Comparison of ENCODE assay signal across 13 mouse cellular contexts in genomic region chr1:131284167-131284566, GRCm38 (mm10). TPM values are rescaled to one million over a fixed set of nuclear protein-coding genes. Genes with fewer than 3 reads are reported as not detected.
DNase-seq lines count a peak whose midpoint lies in the region; ATAC-seq and TF ChIP-seq lines count a peak whose summit lies in the region.
"Had no signal": no experiment of that assay in that cellular context is flagged by ENCODE, and none has a peak within 500 bp of the region (broad histone marks: within the 10 kb centered on the region; RNA-seq: fewer than 3 reads in every experiment).

No protein-coding gene starts in this region.

- no peak for DNase-seq in forebrain, embryonic 11.5 days (ENCODE audit: low spot score)
- no peak for DNase-seq in neural tube, embryonic 10.5 days (ENCODE audit: extremely low spot score, low spot score)
- DNase-seq in hindbrain, postnatal 0 days (ENCODE audit: low spot score), result peak; percentile 41
- DNase-seq in urinary bladder, postnatal 4 days (ENCODE audit: low spot score in 2 of 2), result no peak
- DNase-seq in frontal cortex, adult 2 months (ENCODE audit: extremely low spot score in 1 of 2, low spot score in 1 of 2), result no peak
- DNase-seq: adrenal gland, postnatal 36 days; B cell, adult 2 months; gastrocnemius, postnatal 25 days; kidney, adult 2 months; kidney, postnatal 36 days; lung, adult 18-20 months had no signal

- peak; percentile 43 for TF ChIP-seq CTCF in hindbrain, postnatal 0 days (IDR thresholded peaks at IDR 0.05; ENCODE audit: low read depth)

- no peaks in the 10 kb centered on the region for H3K27me3 ChIP-seq in forebrain, embryonic 15.5 days
- no peaks in the 10 kb centered on the region for H3K27me3 ChIP-seq in forebrain, embryonic 11.5 days (ENCODE audit: control insufficient read depth, insufficient read depth, low read length)
- no peaks in the 10 kb centered on the region for H3K27me3 ChIP-seq in neural tube, embryonic 13.5 days
- no peaks in the 10 kb centered on the region for H3K27me3 ChIP-seq in hindbrain, postnatal 0 days (ENCODE audit: insufficient read depth, low read length)

- H3K9me3 ChIP-seq in forebrain, embryonic 15.5 days, result no peaks in the 10 kb centered on the region
- no peaks in the 10 kb centered on the region for H3K9me3 ChIP-seq in forebrain, embryonic 11.5 days (ENCODE audit: control insufficient read depth, low read length)
- no peaks in the 10 kb centered on the region for H3K9me3 ChIP-seq in neural tube, embryonic 13.5 days
- no peaks in the 10 kb centered on the region for H3K9me3 ChIP-seq in hindbrain, postnatal 0 days (ENCODE audit: low read length)

- peaks cover 14% of the 10 kb centered on the region for H3K36me3 ChIP-seq in forebrain, embryonic 15.5 days
- no peaks in the 10 kb centered on the region; the same call in 1 of the 2 replicates for H3K36me3 ChIP-seq in forebrain, embryonic 11.5 days (ENCODE audit: control insufficient read depth, insufficient read depth, low read length)
- H3K36me3 ChIP-seq in neural tube, embryonic 13.5 days, result peaks cover 23% of the 10 kb centered on the region
- H3K36me3 ChIP-seq in hindbrain, postnatal 0 days (ENCODE audit: insufficient read depth, low read length), result peaks cover under 1% of the 10 kb centered on the region

- H3K4me3 ChIP-seq in forebrain, embryonic 15.5 days, result no peak overlapping the region
- no peak overlapping the region for H3K4me3 ChIP-seq in forebrain, embryonic 11.5 days (ENCODE audit: low read depth, low read length)
- H3K4me3 ChIP-seq in neural tube, embryonic 13.5 days, result no peak overlapping the region
- H3K4me3 ChIP-seq in hindbrain, postnatal 0 days (ENCODE audit: low read length), result no peak overlapping the region

- H3K27ac ChIP-seq in forebrain, embryonic 15.5 days (replicated peaks), result no peak overlapping the region
- H3K27ac ChIP-seq in forebrain, embryonic 11.5 days (ENCODE audit: low read depth, low read length), result no peak overlapping the region
- 0 out of 2 replicates have a peak overlapping the region, but pooled peaks have one; percentile 14 for H3K27ac ChIP-seq in neural tube, embryonic 13.5 days (replicated peaks)
- H3K27ac ChIP-seq in hindbrain, postnatal 0 days, result no peak overlapping the region

- 0 out of 2 replicates have a peak, but pooled peaks have one; percentile 36 for ATAC-seq in forebrain, embryonic 15.5 days (replicated peaks)
- no peak for ATAC-seq in forebrain, embryonic 11.5 days (replicated peaks; ENCODE audit: low FRiP score)
- peak; percentile 66; the same call in 1 of the 2 replicates for ATAC-seq in neural tube, embryonic 13.5 days (ENCODE audit: low read depth)
- ATAC-seq in hindbrain, postnatal 0 days, result peak; percentile 50

- H3K9ac ChIP-seq in forebrain, embryonic 15.5 days (replicated peaks), result no peak overlapping the region
- no peak overlapping the region for H3K9ac ChIP-seq in forebrain, embryonic 11.5 days (ENCODE audit: low read length)
- H3K9ac ChIP-seq in neural tube, embryonic 13.5 days, result no peak overlapping the region
- no peak overlapping the region for H3K9ac ChIP-seq in hindbrain, postnatal 0 days (replicated peaks; ENCODE audit: low read length)

- H3K4me1 ChIP-seq in forebrain, embryonic 15.5 days, result 0 out of 2 replicates have a peak, but pooled peaks cover 4% of the 10 kb centered on the region
- no peaks in the 10 kb centered on the region for H3K4me1 ChIP-seq in forebrain, embryonic 11.5 days (replicated peaks; ENCODE audit: control insufficient read depth, insufficient read depth, low read length)
- H3K4me1 ChIP-seq in neural tube, embryonic 13.5 days (replicated peaks), result 0 out of 2 replicates have a peak, but pooled peaks cover 3% of the 10 kb centered on the region
- H3K4me1 ChIP-seq in hindbrain, postnatal 0 days (ENCODE audit: insufficient read depth, low read length), result no peaks in the 10 kb centered on the region

- 54% methylated on average over 1 of the region's 1 CpGs for WGBS in forebrain, embryonic 15.5 days
- WGBS in forebrain, embryonic 11.5 days, result 90% methylated on average over 1 of the region's 1 CpGs
- WGBS in neural tube, embryonic 13.5 days, result 56% methylated on average over 1 of the region's 1 CpGs
- WGBS in hindbrain, postnatal 0 days, result 38% methylated on average over 1 of the region's 1 CpGs

- H3K4me2 ChIP-seq in forebrain, embryonic 15.5 days (replicated peaks), result no peak overlapping the region
- no peak overlapping the region for H3K4me2 ChIP-seq in forebrain, embryonic 11.5 days (ENCODE audit: low read depth, low read length, severe bottlenecking)
- H3K4me2 ChIP-seq in neural tube, embryonic 13.5 days, result no peak overlapping the region
- no peak overlapping the region for H3K4me2 ChIP-seq in hindbrain, postnatal 0 days (ENCODE audit: low read depth, low read length)

RNA-seq across cellular contexts. Expression of gene Ikbke, which starts 4.8 kb away (rescaled TPM):
- 0.42 and 0.67 TPM in 2 replicates for polyA plus RNA-seq in forebrain, embryonic 15.5 days (2015; fragmentation: Nextera tagmentation; extraction: Ambion mirVana)
- polyA plus RNA-seq in forebrain, embryonic 11.5 days (2014; fragmentation: Nextera tagmentation; extraction: Ambion mirVana), result 0.55 and 0.83 TPM in 2 replicates
- polyA plus RNA-seq in neural tube, embryonic 13.5 days (2015; fragmentation: Nextera tagmentation; extraction: Ambion mirVana), result 0.91 and 1.2 TPM in 2 replicates
- total RNA-seq in hindbrain, postnatal 0 days (2014; rRNA removed), result 0.75 and 1.5 TPM in 2 replicates
- polyA plus RNA-seq in hindbrain, postnatal 0 days (2015; fragmentation: Nextera tagmentation; extraction: Ambion mirVana), result 1.2 TPM in 2 replicates
- polyA plus RNA-seq in frontal cortex, adult 2 months (2012; rRNA removed), result 2.2 and 2.8 TPM in 2 replicates

RNA-seq across cellular contexts. Expression of gene Rassf5, which starts 39.1 kb away (rescaled TPM):
- 1.2 and 1.8 TPM in 2 replicates for polyA plus RNA-seq in forebrain, embryonic 15.5 days (2015; fragmentation: Nextera tagmentation; extraction: Ambion mirVana)
- polyA plus RNA-seq in forebrain, embryonic 11.5 days (2014; fragmentation: Nextera tagmentation; extraction: Ambion mirVana), result 0.95 and 1.3 TPM in 2 replicates
- 2.6 and 3.4 TPM in 2 replicates for polyA plus RNA-seq in neural tube, embryonic 13.5 days (2015; fragmentation: Nextera tagmentation; extraction: Ambion mirVana)
- total RNA-seq in hindbrain, postnatal 0 days (2014; rRNA removed), result 12.9 and 41.5 TPM in 2 replicates
- 8.1 and 8.3 TPM in 2 replicates for polyA plus RNA-seq in hindbrain, postnatal 0 days (2015; fragmentation: Nextera tagmentation; extraction: Ambion mirVana)
- 10.3 and 11.9 TPM in 2 replicates for polyA plus RNA-seq in frontal cortex, adult 2 months (2012; rRNA removed)
